Mouse (Mus musculus): ENCODE measurements at regions not wholly inside any gene's neighbourhood (a gene's known extent, or its start where the extent isn't known, plus 50 kb on each side); places are given as distances from the start of the nearest gene placed in this dataset.

DNA sequence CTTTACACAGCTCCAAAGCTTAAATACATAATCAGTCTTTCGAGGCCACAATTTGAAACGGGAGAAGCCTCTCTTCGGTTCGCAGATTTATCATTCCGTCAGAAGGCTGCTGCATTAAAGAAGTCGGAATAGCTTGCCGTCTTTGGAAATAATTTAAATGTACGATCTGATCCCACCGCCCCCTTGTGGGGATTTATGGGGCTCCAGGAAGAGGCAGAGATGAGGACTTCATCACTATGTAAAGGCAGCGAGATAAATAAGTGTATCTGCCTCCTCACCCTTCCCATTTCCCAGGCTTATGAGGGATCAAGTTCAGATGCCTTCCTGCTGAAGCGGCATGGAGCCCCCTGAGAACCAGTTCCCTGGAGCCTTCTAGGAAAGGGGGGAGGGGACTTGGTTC, 89.9 kb upstream of the Bnip2 start:
- Histone ChIP-seq H3K4me1 (peaks cover 6% of the 10 kb centered on the region), H3K4me3 (replicated peaks) (no peak overlapping the region), H3K36me3 (no peaks in the 10 kb centered on the region), H3K4me2 (replicated peaks) (peak overlapping the region; percentile 13; the same call in 1 of the 2 replicates), H3K27me3 (peaks cover 11% of the 10 kb centered on the region), H3K27ac (replicated peaks) (no peak overlapping the region), H3K9me3 (replicated peaks) (no peaks in the 10 kb centered on the region), H3K9ac (no peak overlapping the region)
- no peak for ATAC-seq (ENCODE audit: insufficient number of reproducible peaks, low FRiP score, low TSS enrichment, low read depth)
- WGBS = 11% methylated on average over 11 of the region's 11 CpGs

DNA sequence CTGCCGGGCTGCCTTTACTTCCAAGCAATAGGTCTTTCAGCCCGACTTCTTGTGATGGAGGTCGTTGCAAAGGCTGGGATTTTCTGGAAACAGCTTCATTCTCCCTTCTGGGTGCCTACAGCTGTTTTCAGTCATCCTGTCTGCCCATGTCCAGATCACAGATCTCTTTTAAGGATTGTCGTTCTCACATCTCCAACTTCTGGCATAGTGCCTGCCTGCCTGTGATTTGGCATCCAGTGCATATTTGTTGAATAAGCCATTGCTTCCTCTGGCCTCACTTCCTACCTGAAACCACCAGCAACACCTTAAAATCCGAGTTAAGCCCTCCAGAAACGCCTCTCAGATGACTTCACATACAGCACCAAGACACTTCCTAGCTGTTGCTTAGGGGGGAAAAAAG, 88.4 kb upstream of the Bnip2 start:
- ATAC-seq (ENCODE audit: insufficient number of reproducible peaks, low FRiP score, low TSS enrichment, low read depth) = no peak
- Histone ChIP-seq H3K27me3 (peaks cover 11% of the 10 kb centered on the region), H3K9ac (no peak overlapping the region)

GRCm38 (mm10) chr9:69907123-69907945, 81.9 kb upstream of the Bnip2 start:
- no peaks in the 10 kb centered on the region for H3K9me3 ChIP-seq (replicated peaks)
- no peaks in the 10 kb centered on the region for H3K36me3 ChIP-seq
- H3K27ac ChIP-seq (replicated peaks) = no peak overlapping the region
- no peak overlapping the region for H3K9ac ChIP-seq
- WGBS = 33% methylated on average over 21 of the region's 21 CpGs
- H3K4me1 ChIP-seq = peaks cover 4% of the 10 kb centered on the region; the same call in 1 of the 2 replicates
- no peak overlapping the region for H3K4me3 ChIP-seq (replicated peaks)
- H3K27me3 ChIP-seq = 0 out of 2 replicates have a peak, but pooled peaks cover 5% of the 10 kb centered on the region
- ATAC-seq (ENCODE audit: insufficient number of reproducible peaks, low FRiP score, low TSS enrichment, low read depth) = no peak
- H3K4me2 ChIP-seq (replicated peaks) = peak overlapping the region; percentile 1; the same call in 1 of the 2 replicates

More for the DNA sequence above, 88.4 kb upstream of the Bnip2 start:
- Histone ChIP-seq H3K4me2 (replicated peaks) (no peak overlapping the region), H3K4me3 (replicated peaks) (no peak overlapping the region), H3K4me1 (peaks cover 6% of the 10 kb centered on the region), H3K9me3 (replicated peaks) (no peaks in the 10 kb centered on the region), H3K36me3 (no peaks in the 10 kb centered on the region), H3K27ac (replicated peaks) (no peak overlapping the region)
- WGBS = 39% methylated on average over 6 of the region's 6 CpGs

- 46% methylated on average over 4 of the region's 4 CpGs for WGBS
- Histone ChIP-seq H3K4me3 (replicated peaks) (no peak overlapping the region), H3K4me2 (replicated peaks) (no peak overlapping the region), H3K4me1 (peaks cover 4% of the 10 kb centered on the region; the same call in 1 of the 2 replicates), H3K9me3 (replicated peaks) (no peaks in the 10 kb centered on the region), H3K36me3 (no peaks in the 10 kb centered on the region), H3K27me3 (0 out of 2 replicates have a peak, but pooled peaks cover 5% of the 10 kb centered on the region), H3K9ac (no peak overlapping the region), H3K27ac (replicated peaks) (peak overlapping the region; percentile 48; the same call in 1 of the 2 replicates)
- no peak for ATAC-seq (ENCODE audit: insufficient number of reproducible peaks, low FRiP score, low TSS enrichment, low read depth)
These were observed 78.6 kb upstream of the Bnip2 start for GRCm38 (mm10) chr9:69910621-69911020.

GRCm38 (mm10) chr9:69928126-69928525, 61.1 kb upstream of the Bnip2 start:
- 54% methylated on average over 2 of the region's 2 CpGs for WGBS
- no peak for ATAC-seq (ENCODE audit: insufficient number of reproducible peaks, low FRiP score, low TSS enrichment, low read depth)

GRCm38 (mm10) chr9:69937863-69938262, 51.4 kb upstream of the Bnip2 start:
- Histone ChIP-seq H3K27me3 (no peaks in the 10 kb centered on the region), H3K36me3 (no peaks in the 10 kb centered on the region), H3K9ac (no peak overlapping the region), H3K4me3 (replicated peaks) (no peak overlapping the region), H3K4me1 (no peaks in the 10 kb centered on the region), H3K4me2 (replicated peaks) (no peak overlapping the region), H3K27ac (replicated peaks) (no peak overlapping the region), H3K9me3 (replicated peaks) (no peaks in the 10 kb centered on the region)
- 66% methylated on average over 3 of the region's 3 CpGs for WGBS
- ATAC-seq (ENCODE audit: insufficient number of reproducible peaks, low FRiP score, low TSS enrichment, low read depth) = no peak

More at GRCm38 (mm10) chr9:69928126-69928525, 61.1 kb upstream of the Bnip2 start:
- no peaks in the 10 kb centered on the region for H3K36me3 ChIP-seq
- H3K9ac ChIP-seq = no peak overlapping the region
- no peaks in the 10 kb centered on the region for H3K27me3 ChIP-seq
- no peaks in the 10 kb centered on the region for H3K9me3 ChIP-seq (replicated peaks)
- H3K4me3 ChIP-seq (replicated peaks) = no peak overlapping the region
- no peaks in the 10 kb centered on the region for H3K4me1 ChIP-seq
- H3K4me2 ChIP-seq (replicated peaks) = no peak overlapping the region
- H3K27ac ChIP-seq (replicated peaks) = no peak overlapping the region

All from embryonic facial prominence, embryonic 15.5 days (tissue).